ENCODE assay signal across 12 mouse cellular contexts in genomic region chr15:79098868-79099267, GRCm38 (mm10). TPM values are rescaled to one million over a fixed set of nuclear protein-coding genes. Genes with fewer than 3 reads are reported as not detected.
DNase-seq lines count a peak whose midpoint lies in the region; ATAC-seq and TF ChIP-seq lines count a peak whose summit lies in the region.
"Had no signal": no experiment of that assay in that cellular context is flagged by ENCODE, and none has a peak within 500 bp of the region (broad histone marks: within the 10 kb centered on the region; RNA-seq: fewer than 3 reads in every experiment).

No protein-coding gene starts in this region.

- H3K9me3 ChIP-seq in forebrain, embryonic 10.5 days, result no peaks in the 10 kb centered on the region
- no peaks in the 10 kb centered on the region for H3K9me3 ChIP-seq in forebrain, embryonic 15.5 days
- no peaks in the 10 kb centered on the region for H3K9me3 ChIP-seq in heart, embryonic 12.5 days (replicated peaks)
- no peaks in the 10 kb centered on the region for H3K9me3 ChIP-seq in kidney, postnatal 0 days (replicated peaks; ENCODE audit: low read length)
- H3K9me3 ChIP-seq: liver, embryonic 13.5 days had no signal

- 0 out of 2 replicates have a peak overlapping the region, but pooled peaks have one; percentile 21 for H3K27ac ChIP-seq in forebrain, embryonic 10.5 days
- no peak overlapping the region for H3K27ac ChIP-seq in forebrain, embryonic 15.5 days (replicated peaks)
- peak overlapping the region; percentile 98 for H3K27ac ChIP-seq in heart, embryonic 12.5 days (ENCODE audit: poor library complexity, severe bottlenecking)
- peak overlapping the region; percentile 72; the same call in 1 of the 2 replicates for H3K27ac ChIP-seq in kidney, postnatal 0 days
- H3K27ac ChIP-seq: liver, embryonic 13.5 days had no signal

- DNase-seq in forebrain, embryonic 10.5 days (ENCODE audit: extremely low spot score, low spot score), result no peak
- peak; percentile 76 for DNase-seq in kidney, postnatal 0 days (ENCODE audit: low spot score)
- peak; percentile 67 for DNase-seq in lung, postnatal 10 days
- DNase-seq in thymus, postnatal 14 days, result no peak
- no peak for DNase-seq in embryo, embryonic 10.5 days (ENCODE audit: low spot score)
- DNase-seq in T-cell, adult 2 months (ENCODE audit: low spot score), result no peak
- DNase-seq: cerebellum, postnatal 14 days; gastrocnemius, postnatal 36 days; liver, embryonic 13.5 days; thymus, postnatal 36 days had no signal

- WGBS in forebrain, embryonic 10.5 days, result 58% methylated on average over 7 of the region's 7 CpGs
- 50% methylated on average over 7 of the region's 7 CpGs for WGBS in forebrain, embryonic 15.5 days
- WGBS in heart, embryonic 12.5 days, result 39% methylated on average over 7 of the region's 7 CpGs
- 50% methylated on average over 7 of the region's 7 CpGs for WGBS in kidney, postnatal 0 days

- H3K4me2 ChIP-seq in forebrain, embryonic 15.5 days (replicated peaks), result no peak overlapping the region
- peak overlapping the region; percentile 26; the same call in 1 of the 2 replicates for H3K4me2 ChIP-seq in heart, embryonic 12.5 days
- H3K4me2 ChIP-seq in kidney, postnatal 0 days (ENCODE audit: low read length), result no peak overlapping the region
- H3K4me2 ChIP-seq: liver, embryonic 13.5 days had no signal

- no peak for ATAC-seq in forebrain, embryonic 15.5 days (replicated peaks)
- ATAC-seq in heart, embryonic 12.5 days (ENCODE audit: insufficient number of reproducible peaks, low FRiP score), result peak; percentile 48; the same call in 1 of the 2 replicates
- ATAC-seq in kidney, postnatal 0 days (replicated peaks; ENCODE audit: low FRiP score, low read depth), result no peak

- no peak for TF ChIP-seq CTCF in kidney, postnatal 0 days (IDR thresholded peaks at IDR 0.05; ENCODE audit: low read depth)

- peaks cover 43% of the 10 kb centered on the region for H3K4me1 ChIP-seq in forebrain, embryonic 10.5 days
- no peaks in the 10 kb centered on the region for H3K4me1 ChIP-seq in forebrain, embryonic 15.5 days
- H3K4me1 ChIP-seq in heart, embryonic 12.5 days (replicated peaks), result peaks cover 71% of the 10 kb centered on the region
- peaks cover 30% of the 10 kb centered on the region; the same call in 1 of the 2 replicates for H3K4me1 ChIP-seq in kidney, postnatal 0 days (replicated peaks; ENCODE audit: insufficient read depth, low read length)

- no peak overlapping the region for H3K4me3 ChIP-seq in forebrain, embryonic 10.5 days
- H3K4me3 ChIP-seq in forebrain, embryonic 15.5 days, result no peak overlapping the region
- H3K4me3 ChIP-seq in heart, embryonic 12.5 days, result no peak overlapping the region
- no peak overlapping the region for H3K4me3 ChIP-seq in kidney, postnatal 0 days (replicated peaks; ENCODE audit: low read depth, low read length)
- H3K4me3 ChIP-seq: liver, embryonic 13.5 days had no signal

- no peak overlapping the region for H3K9ac ChIP-seq in forebrain, embryonic 15.5 days (replicated peaks)
- no peak overlapping the region for H3K9ac ChIP-seq in heart, embryonic 12.5 days
- no peak overlapping the region for H3K9ac ChIP-seq in kidney, postnatal 0 days (ENCODE audit: low read depth, low read length)
- H3K9ac ChIP-seq: liver, embryonic 13.5 days had no signal

- H3K27me3 ChIP-seq in forebrain, embryonic 10.5 days (ENCODE audit: poor library complexity, severe bottlenecking), result no peaks in the 10 kb centered on the region
- H3K27me3 ChIP-seq in forebrain, embryonic 15.5 days, result no peaks in the 10 kb centered on the region
- H3K27me3 ChIP-seq in heart, embryonic 12.5 days (replicated peaks), result no peaks in the 10 kb centered on the region
- no peaks in the 10 kb centered on the region for H3K27me3 ChIP-seq in kidney, postnatal 0 days (ENCODE audit: insufficient read depth, low read length)
- H3K27me3 ChIP-seq: liver, embryonic 13.5 days had no signal

- peaks cover 29% of the 10 kb centered on the region for H3K36me3 ChIP-seq in forebrain, embryonic 10.5 days (replicated peaks)
- H3K36me3 ChIP-seq in forebrain, embryonic 15.5 days, result peaks cover 20% of the 10 kb centered on the region
- peaks cover 23% of the 10 kb centered on the region for H3K36me3 ChIP-seq in heart, embryonic 12.5 days
- H3K36me3 ChIP-seq in kidney, postnatal 0 days (ENCODE audit: insufficient read depth, low read length), result peaks cover 14% of the 10 kb centered on the region

RNA-seq across cellular contexts. Expression of gene Micall1, which starts 9.8 kb away (rescaled TPM):
- polyA plus RNA-seq in forebrain, embryonic 10.5 days (2016; fragmentation: Nextera tagmentation; extraction: Ambion mirVana), result 5.1 and 5.5 TPM in 2 replicates
- 8.0 and 9.7 TPM in 2 replicates for polyA plus RNA-seq in forebrain, embryonic 15.5 days (2015; fragmentation: Nextera tagmentation; extraction: Ambion mirVana)
- 24.2 and 24.3 TPM in 2 replicates for polyA plus RNA-seq in heart, embryonic 12.5 days (2016; fragmentation: Nextera tagmentation; extraction: Ambion mirVana)
- 5.9 and 6.6 TPM in 2 replicates for polyA plus RNA-seq in kidney, postnatal 0 days (2015; fragmentation: Nextera tagmentation; extraction: Ambion mirVana)

RNA-seq across cellular contexts. Expression of gene Eif3l, which starts 23.9 kb away (rescaled TPM):
- polyA plus RNA-seq in forebrain, embryonic 10.5 days (2016; fragmentation: Nextera tagmentation; extraction: Ambion mirVana), result 283 and 289 TPM in 2 replicates
- polyA plus RNA-seq in forebrain, embryonic 15.5 days (2015; fragmentation: Nextera tagmentation; extraction: Ambion mirVana), result 192 and 195 TPM in 2 replicates
- 165 TPM in 2 replicates for polyA plus RNA-seq in heart, embryonic 12.5 days (2016; fragmentation: Nextera tagmentation; extraction: Ambion mirVana)
- polyA plus RNA-seq in kidney, postnatal 0 days (2015; fragmentation: Nextera tagmentation; extraction: Ambion mirVana), result 199 and 218 TPM in 2 replicates

RNA-seq across cellular contexts. Expression of gene Ankrd54, which starts 36.2 kb away (rescaled TPM):
- polyA plus RNA-seq in forebrain, embryonic 10.5 days (2016; fragmentation: Nextera tagmentation; extraction: Ambion mirVana), result 56.0 and 60.5 TPM in 2 replicates
- 61.6 and 65.5 TPM in 2 replicates for polyA plus RNA-seq in forebrain, embryonic 15.5 days (2015; fragmentation: Nextera tagmentation; extraction: Ambion mirVana)
- 29.0 and 30.0 TPM in 2 replicates for polyA plus RNA-seq in heart, embryonic 12.5 days (2016; fragmentation: Nextera tagmentation; extraction: Ambion mirVana)
- polyA plus RNA-seq in kidney, postnatal 0 days (2015; fragmentation: Nextera tagmentation; extraction: Ambion mirVana), result 42.5 and 42.6 TPM in 2 replicates

RNA-seq across cellular contexts. Expression of gene Polr2f, which starts 41.9 kb away (rescaled TPM):
- 419 and 440 TPM in 2 replicates for polyA plus RNA-seq in forebrain, embryonic 10.5 days (2016; fragmentation: Nextera tagmentation; extraction: Ambion mirVana)
- polyA plus RNA-seq in forebrain, embryonic 15.5 days (2015; fragmentation: Nextera tagmentation; extraction: Ambion mirVana), result 293 and 308 TPM in 2 replicates
- 265 and 289 TPM in 2 replicates for polyA plus RNA-seq in heart, embryonic 12.5 days (2016; fragmentation: Nextera tagmentation; extraction: Ambion mirVana)
- polyA plus RNA-seq in kidney, postnatal 0 days (2015; fragmentation: Nextera tagmentation; extraction: Ambion mirVana), result 314 and 321 TPM in 2 replicates

RNA-seq across cellular contexts. Expression of gene 1700088E04Rik, which starts 42.2 kb away (rescaled TPM):
- polyA plus RNA-seq in forebrain, embryonic 10.5 days (2016; fragmentation: Nextera tagmentation; extraction: Ambion mirVana), result 6.9 and 8.1 TPM in 2 replicates
- 11.9 and 16.8 TPM in 2 replicates for polyA plus RNA-seq in forebrain, embryonic 15.5 days (2015; fragmentation: Nextera tagmentation; extraction: Ambion mirVana)
- polyA plus RNA-seq in heart, embryonic 12.5 days (2016; fragmentation: Nextera tagmentation; extraction: Ambion mirVana), result 6.3 and 6.6 TPM in 2 replicates
- 12.9 and 15.2 TPM in 2 replicates for polyA plus RNA-seq in kidney, postnatal 0 days (2015; fragmentation: Nextera tagmentation; extraction: Ambion mirVana)

Comparison
In these comparisons a context has a peak if more than half of its experiments do, and no peak if none do; other contexts are left out.
1. DNase-seq: peak in kidney, postnatal 0 days (single experiment) and lung, postnatal 10 days (single experiment); none in forebrain, embryonic 10.5 days (single experiment), thymus, postnatal 14 days (single experiment), embryo, embryonic 10.5 days (single experiment) and T-cell, adult 2 months (single experiment).